Mouse (Mus musculus): ENCODE data around the gene Gm11361.

DNA sequence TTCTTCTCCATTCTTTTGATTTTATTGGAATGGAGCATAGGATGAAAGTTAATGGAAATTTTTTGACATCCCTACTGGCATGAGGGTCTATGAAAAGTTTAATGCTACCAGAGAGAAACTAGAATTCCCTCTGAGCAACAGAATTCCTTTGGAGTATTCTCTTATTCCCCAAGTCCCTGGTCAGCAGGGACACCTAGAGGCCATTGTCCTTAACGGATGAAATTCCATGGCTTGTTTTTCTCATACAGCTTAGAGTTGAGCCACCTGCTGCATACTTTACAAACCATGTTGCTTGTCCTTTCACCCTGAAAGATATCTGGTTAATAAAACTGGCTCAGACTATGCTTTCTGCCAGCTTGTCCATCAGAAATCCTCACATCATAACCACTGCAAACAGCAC is 7.1 kb downstream of the Gm11361 start:
- no peak for TF ChIP-seq CTCF (conservative IDR thresholded peaks at IDR 0.05; ENCODE audit: low read length)
- TF ChIP-seq NANOG (IDR thresholded peaks at IDR 0.05; ENCODE audit: borderline replicate concordance, low read length), result no peak

All from E14TG2a.4 (cell line).